Mouse (Mus musculus) cerebellum, adult 9-10 months (tissue): ENCODE results near the gene Cryba4.

Experiments used
- DNase-seq: peaks from one replicate; pipeline ENCODE4 v3.0.0; 2022

Cryba4 gene

GRCm38 (mm10) chr5:112265110-112265509, 12.8 kb upstream of the Cryba4 start:
- DNase-seq = no peak

- DNase-seq = no peak
These were observed 11.8 kb upstream of the Cryba4 start for GRCm38 (mm10) chr5:112264099-112264498.

GRCm38 (mm10) chr5:112260818-112261217, 8.5 kb upstream of the Cryba4 start:
- no peak for DNase-seq

- DNase-seq = no peak
These were observed 7.7 kb upstream of the Cryba4 start for GRCm38 (mm10) chr5:112259862-112260650.

- DNase-seq = no peak
These were observed 5.6 kb upstream of the Cryba4 start for GRCm38 (mm10) chr5:112257896-112258295.

- DNase-seq = peak; percentile 72
These were observed 4.1 kb upstream of the Cryba4 start for GRCm38 (mm10) chr5:112256457-112256856.

- DNase-seq = peak; percentile 95
These were observed 3.1 kb upstream of the Cryba4 start, which contains the start of gene Crybb1 for GRCm38 (mm10) chr5:112255426-112255825. TSS of gene Crybb1 (plus strand) at chr5:112255815.

GRCm38 (mm10) chr5:112254282-112254806, 2.0 kb upstream of the Cryba4 start:
- peak; percentile 74 for DNase-seq

- no peak for DNase-seq
These were observed 851 bp upstream of the Cryba4 start for GRCm38 (mm10) chr5:112253169-112253568.

- DNase-seq = no peak
These were observed 3.2 kb downstream of the Cryba4 start for GRCm38 (mm10) chr5:112249106-112249505.

- no peak for DNase-seq
These were observed 4.9 kb downstream of the Cryba4 start for GRCm38 (mm10) chr5:112247399-112247798.

- no peak for DNase-seq
These were observed 7.3 kb downstream of the Cryba4 start for GRCm38 (mm10) chr5:112244890-112245615.

- no peak for DNase-seq
These were observed 8.1 kb downstream of the Cryba4 start for GRCm38 (mm10) chr5:112244275-112244562.

GRCm38 (mm10) chr5:112243539-112244274, 8.6 kb downstream of the Cryba4 start:
- DNase-seq = no peak

GRCm38 (mm10) chr5:112243041-112243440, 9.3 kb downstream of the Cryba4 start:
- no peak for DNase-seq

- no peak for DNase-seq
These were observed 9.9 kb downstream of the Cryba4 start for GRCm38 (mm10) chr5:112242361-112242778.

GRCm38 (mm10) chr5:112241849-112242248, 10.5 kb downstream of the Cryba4 start:
- no peak for DNase-seq

GRCm38 (mm10) chr5:112240761-112241160, 11.6 kb downstream of the Cryba4 start:
- peak; percentile 94 for DNase-seq

GRCm38 (mm10) chr5:112238781-112239482, 13.4 kb downstream of the Cryba4 start:
- no peak for DNase-seq

- DNase-seq = no peak
These were observed 14.3 kb downstream of the Cryba4 start for GRCm38 (mm10) chr5:112237866-112238570.

GRCm38 (mm10) chr5:112237439-112237838, 14.9 kb downstream of the Cryba4 start:
- no peak for DNase-seq

GRCm38 (mm10) chr5:112236631-112237030, 15.7 kb downstream of the Cryba4 start:
- no peak for DNase-seq
